Mouse (Mus musculus): ENCODE data around the gene Chad.

Gene Chad

DNA sequence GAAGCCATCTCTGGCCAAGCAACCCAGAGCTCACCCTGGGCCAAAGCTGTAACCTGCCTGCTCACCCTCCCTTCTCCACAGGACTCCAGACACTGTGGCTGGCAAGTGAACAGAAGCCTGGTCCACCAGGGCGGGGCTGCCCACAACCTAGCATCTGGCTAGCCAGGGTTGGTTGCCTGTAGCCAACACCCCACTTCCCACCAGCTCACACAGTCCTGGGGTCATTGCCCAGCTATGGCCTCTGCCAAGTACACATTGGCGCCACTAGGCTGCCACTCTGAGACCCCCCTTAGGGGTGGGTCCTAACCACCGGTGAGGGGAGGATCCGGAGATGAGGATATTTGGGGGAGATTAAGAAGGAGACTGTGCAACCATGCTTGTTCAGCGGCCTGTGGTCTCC lies 1.0 kb upstream of the Chad start:
- intact Hi-C loops (cut with DNase I) = no loop called here

DNA sequence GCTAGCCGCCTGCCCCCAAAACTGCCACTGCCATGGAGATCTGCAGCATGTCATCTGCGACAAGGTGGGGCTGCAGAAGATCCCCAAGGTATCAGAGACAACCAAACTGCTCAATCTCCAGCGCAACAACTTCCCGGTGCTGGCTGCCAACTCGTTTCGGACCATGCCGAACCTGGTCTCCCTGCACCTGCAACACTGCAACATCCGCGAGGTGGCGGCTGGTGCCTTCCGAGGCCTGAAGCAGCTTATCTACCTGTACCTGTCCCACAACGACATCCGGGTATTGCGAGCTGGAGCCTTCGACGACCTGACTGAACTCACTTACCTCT lies 268 bp downstream of the Chad start:
- intact Hi-C loops (cut with DNase I) = no loop called here

DNA sequence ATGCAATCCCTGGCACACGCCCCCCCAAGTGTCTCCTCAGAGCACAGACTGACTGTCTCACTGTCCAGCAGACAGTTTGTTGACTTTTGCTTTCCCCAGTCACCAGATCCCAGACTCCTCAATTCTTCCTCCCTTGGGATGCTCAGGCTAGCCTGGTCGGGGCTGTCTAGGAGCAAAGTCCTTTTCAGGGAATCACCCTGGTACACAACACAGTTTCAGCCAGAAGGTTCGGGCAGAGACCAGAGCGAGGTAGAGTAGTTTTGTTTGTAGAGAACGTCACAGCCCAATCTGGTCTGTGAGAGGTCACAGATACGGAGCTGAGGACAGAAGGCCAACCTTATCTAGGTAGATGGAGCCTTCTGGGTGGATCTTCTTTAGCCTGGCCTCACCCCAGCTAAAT lies 1.7 kb downstream of the Chad start:
- intact Hi-C loops (cut with DNase I) = no loop called here

DNA sequence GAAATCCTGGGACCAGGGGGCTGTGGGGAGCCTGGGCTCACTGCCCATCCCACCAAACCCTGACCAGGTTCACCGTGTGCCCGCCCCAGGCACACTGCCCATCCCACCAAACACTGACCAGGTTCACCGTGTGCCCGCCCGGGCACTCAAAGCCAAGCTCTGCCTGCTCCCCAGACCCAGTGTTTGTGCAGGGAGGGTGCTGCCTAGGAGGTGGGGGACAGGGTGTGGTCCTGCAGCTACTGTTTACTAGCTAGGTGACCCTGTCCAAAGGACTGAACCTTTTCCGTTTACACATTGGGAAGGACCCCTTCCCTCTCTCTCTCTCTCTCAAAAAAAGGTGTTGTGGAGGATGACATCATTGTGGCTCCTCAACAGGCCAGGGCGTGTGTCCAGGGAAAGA lies 2.5 kb downstream of the Chad start:
- intact Hi-C loops (cut with DNase I) = no loop called here

DNA sequence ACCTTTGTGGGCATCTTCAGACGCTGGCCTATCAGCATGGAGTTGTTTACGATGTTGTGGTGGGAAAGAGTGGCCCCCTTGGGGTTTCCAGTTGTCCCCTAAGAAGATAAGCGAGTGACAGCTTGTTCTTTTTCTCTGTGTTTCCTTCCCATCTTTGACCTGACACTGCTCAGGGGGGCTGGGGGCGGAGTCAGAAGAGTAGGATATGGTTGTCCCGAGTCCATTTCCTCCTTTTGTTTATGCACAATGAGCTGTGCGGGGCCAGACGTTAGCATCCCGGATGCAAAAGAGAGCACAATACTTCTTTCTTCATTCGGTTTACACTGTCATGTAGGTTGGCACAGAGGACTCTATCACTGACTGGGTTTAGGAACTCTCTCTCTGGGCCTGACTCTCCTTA lies 5.8 kb downstream of the Chad start:
- intact Hi-C loops (cut with DNase I) = no loop called here

DNA sequence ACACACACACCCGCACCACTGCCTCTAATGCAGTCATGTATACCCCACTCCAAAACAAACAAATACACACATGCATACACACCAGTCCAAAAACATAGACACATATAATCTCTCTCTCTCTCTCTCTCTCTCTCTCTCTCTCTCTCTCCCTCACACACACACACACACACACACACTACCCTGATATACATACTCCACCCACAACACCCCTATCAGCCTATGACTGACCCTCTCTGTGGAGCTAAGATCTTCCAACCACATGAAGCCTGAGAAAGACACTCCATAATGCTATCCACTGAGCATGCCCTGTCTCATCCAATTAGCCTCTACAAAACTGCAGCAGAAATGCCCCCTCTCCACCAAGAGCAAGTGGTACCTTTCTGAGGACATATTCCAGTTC lies 7.0 kb downstream of the Chad start:
- intact Hi-C loops (cut with DNase I) = no loop called here

DNA sequence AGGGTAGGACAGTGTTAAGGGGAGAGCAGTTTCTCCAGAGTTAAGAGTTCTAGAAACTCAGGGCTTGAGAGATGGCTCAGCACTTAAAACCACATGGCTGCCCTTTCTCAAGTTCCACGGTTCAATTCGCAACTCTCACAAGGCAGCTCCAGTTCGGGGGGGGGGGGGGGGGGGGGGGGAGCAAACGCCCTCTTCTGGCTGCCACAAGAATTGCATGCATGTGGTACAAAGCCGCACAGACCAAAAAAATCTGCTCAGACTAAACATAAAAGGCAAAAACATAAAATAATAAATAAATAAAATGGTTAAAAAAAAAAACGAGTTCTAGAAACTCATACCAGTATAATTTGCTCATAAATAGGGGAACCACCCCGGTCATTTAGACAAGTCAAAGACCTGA lies 9.7 kb downstream of the Chad start:
- intact Hi-C loops (cut with DNase I) = no loop called here

DNA sequence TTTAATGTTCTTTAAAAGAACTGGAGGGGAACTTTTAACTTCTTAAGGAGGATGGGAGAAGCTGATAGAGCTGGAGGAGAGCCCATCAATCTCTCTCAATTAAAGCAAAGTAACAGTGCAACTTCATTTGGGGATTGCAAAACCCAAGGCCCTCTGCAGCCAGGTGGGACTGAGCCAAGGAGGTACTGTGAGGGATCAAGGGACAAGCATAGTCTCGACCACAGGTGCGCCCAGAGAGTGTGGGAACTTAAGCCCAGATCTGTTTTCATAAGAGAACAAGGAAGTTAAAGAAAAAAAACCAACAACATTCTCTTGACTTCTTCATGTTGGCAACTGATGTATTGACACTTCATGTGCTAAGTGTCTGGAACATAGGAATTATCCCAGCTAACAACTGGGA lies 10.2 kb downstream of the Chad start:
- intact Hi-C loops (cut with DNase I) = no loop called here

DNA sequence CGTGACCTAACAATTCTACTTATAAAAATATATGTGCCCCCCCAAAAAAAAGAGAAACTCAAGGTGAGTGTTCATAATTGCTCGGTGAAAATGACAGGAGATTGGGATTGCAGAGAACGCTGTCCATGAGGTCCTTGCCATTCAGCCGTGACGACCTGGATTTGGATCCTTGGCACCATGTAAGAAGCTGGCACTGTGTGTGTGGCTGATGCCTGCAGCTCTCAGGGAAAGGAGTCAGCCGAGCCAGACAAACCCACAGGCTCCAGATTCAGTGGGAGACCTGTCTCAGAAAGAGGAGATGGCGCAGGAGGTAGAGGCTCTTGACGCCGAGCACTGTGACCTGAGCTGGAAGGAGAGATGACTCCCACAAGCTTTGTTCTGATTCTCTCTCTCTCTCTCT lies 11.5 kb downstream of the Chad start:
- intact Hi-C loops (cut with DNase I) = no loop called here

DNA sequence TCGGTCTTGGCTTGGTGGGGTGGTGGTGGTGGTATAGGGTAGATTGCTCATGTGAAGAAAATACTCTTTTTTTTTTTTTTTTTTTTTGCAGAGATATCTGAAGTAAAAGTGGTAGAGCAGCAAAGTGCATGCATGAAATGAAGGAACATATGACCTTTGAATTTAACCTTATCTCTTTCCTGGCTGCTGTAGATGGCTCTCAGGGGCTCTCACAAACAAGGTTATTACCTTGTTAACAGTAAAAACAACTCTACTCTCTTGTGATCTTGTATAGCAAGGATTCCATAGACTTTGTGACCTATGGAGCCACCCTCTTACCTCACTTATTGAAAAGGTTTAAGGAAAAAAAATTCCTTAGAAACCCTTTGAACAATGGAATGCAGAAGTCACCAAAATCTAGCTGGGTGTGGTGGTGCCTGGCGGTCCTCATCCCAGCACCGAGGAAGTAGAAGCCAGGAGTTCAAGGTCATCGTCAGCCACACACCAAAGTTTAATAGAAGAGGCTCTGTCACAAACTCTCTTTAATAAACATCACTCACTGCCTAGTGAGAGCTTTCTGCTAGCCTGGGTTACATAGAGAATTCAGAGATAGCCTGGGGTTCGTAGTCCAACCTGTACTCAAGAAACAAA lies 15.4 kb downstream of the Chad start:
- intact Hi-C loops (cut with DNase I) = no loop called here

DNA sequence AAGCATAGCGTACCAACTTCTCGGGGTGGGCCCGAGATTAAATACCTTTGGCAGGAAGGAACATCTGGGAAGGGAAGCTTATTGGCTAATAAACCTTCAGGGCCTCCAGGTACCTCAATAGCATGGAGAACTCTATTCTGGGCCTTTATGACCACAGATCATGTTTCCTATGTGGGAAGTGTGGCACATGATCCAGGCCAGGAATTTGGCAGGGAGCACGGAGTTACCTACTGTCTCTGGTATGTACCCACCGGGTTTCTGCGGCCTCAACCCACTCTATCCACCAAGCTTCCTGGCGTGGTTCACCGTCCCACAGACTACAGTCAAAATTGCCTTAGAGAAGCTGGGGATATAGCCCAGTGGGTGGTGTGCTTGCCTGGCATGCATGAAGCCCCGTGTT lies 20.2 kb downstream of the Chad start:
- intact Hi-C loops (cut with DNase I) = no loop called here

DNA sequence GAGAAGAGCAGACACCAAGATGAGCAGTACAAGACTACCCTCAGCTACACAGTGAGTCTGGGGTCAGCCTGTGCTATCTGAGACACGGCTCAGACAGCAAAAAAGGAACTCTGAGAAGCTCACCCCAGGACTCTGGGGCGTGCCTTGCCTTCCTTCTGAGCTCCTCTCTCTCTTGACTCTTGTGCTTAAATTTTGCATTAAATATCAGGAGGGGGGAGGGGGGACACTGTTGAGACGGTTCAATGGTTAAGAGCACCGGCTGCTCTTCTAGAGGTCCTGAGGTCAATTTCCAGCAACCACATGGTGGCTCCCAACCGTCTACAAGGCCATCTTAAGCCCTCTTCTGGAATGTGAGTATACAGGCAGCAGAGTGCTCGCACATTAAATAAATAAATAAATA lies 22.7 kb downstream of the Chad start:
- intact Hi-C loops (cut with DNase I) = no loop called here

DNA sequence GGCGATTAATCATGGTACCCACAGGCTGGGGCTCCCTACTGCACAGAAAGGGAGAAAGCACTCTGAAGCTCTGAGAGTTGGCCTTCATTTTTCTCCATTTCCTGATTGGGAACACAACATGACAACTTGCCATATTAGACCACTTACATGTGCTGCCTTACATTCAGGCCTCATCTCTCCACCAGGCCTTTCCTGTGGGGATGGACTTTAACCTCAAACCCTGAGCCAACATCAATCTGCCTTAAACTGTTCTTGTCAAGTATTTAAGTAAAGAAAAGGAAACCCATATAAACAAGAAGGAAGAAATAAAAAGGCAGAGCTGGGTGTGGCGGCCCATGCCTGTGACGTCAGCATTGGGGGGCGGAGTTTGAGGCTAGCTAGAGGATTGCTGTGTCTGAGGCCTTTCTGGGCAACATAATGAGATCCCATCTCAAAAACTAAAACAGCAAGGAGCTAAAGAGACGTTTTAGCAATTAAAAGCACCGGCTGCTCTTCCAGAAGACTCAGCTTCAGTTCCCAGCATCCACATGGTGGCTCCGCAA lies 31.5 kb downstream of the Chad start:
- intact Hi-C loops (cut with DNase I) = no loop called here

DNA sequence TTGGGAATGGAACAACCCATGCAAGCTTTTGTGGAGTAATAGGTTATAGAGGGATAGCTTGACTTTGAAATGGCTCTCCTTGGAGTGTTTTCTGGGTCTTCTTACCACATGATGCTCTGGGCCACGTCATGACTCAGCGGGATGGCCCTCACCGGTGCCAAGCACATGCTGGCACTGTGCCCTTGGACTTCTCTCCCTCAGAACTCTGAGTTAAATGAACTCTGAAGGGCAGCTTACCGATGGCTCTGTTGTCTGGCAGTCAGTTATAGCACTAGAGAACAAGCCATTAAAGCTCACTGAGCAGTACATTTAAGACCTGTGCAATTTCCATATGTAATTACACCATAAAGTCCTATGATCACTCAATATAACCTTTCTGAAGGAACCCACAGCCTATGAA lies 32.5 kb downstream of the Chad start:
- intact Hi-C loops (cut with DNase I) = no loop called here

DNA sequence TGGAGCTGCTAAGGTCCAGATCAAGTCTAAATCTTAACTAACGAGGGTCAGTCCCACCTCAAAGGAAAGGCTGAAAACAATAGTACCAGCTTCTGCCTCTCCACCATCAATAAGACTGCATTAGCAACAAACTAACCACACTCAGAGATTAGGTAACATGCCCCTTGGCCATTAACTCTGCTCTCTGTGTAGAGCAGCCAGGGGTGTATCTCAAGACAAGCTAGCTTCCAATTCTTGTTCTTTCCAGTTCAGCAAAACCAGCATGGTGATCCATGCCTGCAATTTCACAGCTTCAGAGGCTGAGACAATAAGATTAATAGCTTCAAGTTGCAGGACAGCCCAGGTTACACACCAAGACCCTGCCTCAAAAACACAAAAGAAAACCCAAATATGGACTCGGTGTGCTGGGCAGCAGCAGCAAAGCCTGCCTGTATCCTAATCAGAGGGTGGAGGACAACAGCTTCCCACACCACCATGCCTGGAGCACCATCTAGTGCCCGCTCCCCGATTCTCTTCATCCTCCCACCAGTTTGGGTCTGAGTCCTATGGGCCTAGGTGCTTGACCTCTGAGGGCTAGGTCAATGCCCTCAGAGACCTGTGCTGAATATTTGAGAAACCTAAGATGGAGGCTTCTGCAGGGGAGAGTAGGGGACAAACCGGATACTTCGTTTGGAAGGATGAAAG lies 33.7 kb downstream of the Chad start:
- intact Hi-C loops (cut with DNase I) = no loop called here

DNA sequence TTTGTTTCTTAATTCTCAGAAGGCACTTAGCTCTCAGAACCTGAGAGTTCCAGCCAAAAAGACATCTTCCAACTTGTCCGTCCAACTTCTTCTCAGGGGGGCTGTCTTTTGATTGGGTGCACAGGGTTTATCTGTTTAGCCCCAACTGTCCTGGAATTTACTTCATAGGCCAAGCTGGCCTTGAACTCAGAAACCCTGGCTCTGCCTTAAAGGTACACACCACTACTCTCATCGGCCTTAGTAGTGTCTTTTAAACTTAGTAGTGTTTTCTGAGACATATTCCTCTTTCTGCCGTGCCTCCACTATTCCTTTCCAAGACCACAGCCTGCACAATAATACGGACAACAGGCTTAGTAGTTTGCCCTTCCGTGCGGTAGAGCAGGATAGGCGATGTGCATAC lies 35.6 kb downstream of the Chad start:
- intact Hi-C loops (cut with DNase I) = no loop called here

DNA sequence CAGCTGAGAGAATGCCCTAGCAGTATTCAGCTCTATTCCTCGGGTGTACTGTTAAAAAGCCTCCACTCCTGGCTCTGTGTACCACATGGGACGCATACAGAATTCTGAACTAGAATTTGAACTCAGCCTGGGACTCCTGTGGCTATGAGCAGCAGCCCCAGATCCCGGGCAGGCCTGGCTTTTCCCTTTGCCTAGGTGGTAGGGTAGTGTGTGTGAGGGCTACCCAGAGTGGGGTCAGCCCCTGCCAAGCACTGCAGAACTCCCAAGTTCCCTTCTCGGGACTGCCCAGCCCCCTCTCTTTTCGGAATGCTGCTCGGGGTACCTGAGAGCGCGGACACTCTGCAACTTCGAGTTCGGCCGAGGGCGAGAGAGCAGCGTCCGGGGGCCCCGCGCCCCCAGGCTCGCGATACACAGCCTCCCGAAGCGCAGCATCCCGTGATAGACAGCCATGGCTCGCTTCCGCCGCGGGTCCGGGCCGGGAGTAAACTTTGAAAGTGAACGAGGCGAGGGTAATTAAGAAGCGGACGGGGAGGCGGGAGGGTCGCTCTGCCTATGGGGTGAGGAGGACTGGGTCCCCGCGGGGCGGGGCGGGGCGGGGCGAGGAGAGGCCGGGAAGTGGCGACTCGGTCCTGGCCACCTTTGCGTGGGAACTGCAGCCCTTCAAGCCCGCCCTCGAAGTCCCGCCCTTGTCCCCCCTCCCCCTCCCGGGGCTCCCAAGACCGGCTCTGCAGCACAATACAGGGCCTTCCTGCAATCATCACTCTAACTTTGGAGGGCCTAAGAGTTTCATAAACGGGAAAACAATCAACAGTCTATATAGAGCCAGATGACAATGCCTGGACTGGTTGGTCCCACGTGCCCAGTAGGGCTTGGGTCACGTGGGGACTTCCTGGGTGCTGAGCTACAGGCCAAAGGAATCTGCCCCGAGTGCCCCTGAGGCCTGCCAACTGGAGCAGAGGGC lies 36.8 kb downstream of the Chad start, which contains the start of gene Acsf2:
Gene Acsf2 (minus strand): TSS at position 551 of the 961 bp plus-strand sequence.
- intact Hi-C loops (cut with DNase I) = no loop called here

DNA sequence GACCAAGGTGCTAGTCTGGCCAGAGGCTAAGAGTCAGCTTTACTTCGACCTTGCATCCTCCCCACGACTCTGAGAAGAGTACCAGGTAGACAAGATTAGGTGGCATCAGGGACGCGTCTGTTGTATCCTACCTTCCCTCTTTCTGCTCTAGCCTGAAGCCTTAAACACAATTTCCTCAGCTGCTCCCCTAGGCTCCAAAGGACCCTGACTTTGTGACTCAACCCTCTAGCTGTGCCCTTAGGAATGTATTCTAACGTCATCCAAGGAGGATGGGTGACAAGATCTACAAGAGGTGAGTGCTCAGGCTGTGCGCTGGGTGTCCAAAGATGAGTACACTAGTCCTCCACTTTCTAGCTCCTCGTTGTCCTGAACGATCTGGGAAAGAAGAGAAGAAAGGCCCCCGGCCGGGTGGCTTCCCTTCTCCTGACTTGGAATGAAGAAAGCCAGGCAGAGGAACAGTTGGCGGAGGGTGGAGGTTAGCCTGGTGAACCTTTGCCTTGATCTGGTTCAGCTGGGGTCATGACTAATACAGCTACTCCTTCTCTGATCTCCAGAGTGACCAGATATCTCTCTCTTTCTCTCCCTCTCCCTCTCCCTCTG lies 37.6 kb downstream of the Chad start:
- intact Hi-C loops (cut with DNase I) = no loop called here

DNA sequence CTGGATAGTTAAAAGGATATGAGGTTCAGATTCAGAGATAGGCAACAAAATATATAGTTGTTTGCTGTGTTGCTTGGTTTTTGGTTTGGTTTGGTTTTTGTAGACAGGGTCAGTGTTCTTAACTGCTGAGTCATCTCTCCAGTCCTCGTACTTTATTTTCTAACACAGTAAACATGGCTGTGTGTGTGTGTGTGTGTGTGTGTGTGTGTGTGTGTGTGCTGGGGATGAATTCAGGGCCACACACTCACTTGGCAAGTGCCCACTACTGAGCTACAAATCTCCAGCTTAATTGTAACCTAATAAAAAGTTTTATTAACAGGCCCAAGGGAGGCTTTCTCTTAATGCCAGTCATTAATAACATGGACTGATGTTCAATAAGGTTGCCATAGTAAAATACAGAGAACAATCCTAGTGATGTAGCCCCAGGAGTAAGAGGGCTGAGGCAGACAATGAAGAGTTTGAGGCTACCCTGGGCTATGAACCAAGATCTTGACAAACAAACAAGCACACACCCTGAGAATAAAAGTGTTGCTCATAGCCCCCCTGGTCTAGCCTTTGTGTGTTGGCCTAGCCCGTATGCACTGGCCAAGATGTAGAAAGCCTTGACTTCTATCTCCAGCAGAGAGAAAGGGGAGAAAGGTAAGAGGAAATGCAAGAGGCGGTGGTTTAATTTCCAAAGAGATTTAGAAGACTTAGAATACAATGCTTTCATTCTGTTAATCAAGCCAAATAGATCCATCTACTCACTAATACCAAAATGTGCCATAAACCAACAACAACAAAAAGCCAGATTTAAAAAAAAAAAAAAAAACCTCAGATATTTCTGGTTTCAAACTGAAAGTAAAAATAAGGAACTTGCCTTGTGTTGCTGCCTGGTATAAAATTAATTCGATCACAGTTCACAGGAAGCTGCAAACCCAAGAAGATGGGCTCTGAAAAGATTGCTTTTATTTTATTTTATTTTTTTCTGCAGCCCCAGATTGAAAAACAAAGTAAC lies 46.2 kb downstream of the Chad start:
- intact Hi-C loops (cut with DNase I) = no loop called here

DNA sequence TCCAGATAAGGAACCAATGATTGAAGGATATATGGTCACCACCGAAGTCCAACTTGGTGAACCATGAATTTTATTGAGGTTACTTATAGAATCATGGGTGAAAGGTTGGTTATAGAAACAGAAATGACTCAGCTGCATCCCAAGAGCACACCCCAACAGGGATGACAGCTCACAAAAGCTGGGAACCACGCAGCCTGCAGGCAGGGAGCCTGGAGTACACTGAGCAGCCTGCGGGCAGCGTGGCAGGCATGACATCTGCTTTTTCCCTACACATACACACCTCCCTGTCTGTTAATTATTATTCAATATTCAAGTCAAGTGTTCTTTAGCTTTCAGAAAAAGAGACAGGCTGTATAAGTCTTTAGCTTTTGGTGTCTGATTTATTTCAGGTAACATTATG lies 49.8 kb downstream of the Chad start:
- intact Hi-C loops (cut with DNase I) = no loop called here

DNA sequence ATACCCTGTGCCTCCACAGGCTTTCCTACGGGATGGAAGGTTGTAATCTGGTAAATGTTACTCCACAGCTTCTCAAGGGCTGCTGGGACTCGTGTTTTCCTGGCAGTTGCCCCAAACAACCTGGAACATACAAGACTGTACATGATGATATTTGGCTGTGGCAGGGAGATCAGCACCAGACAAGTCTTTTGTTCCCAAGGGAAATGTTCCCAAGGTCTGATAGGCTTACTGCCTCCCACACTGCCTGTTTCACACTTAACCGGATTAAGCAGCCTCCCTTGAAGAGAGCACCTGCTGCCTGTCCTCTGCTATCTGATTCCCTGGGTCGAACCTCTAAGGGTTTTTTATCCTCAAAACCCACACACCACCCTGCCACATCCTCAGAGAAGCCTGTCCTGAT lies 50.6 kb downstream of the Chad start:
- intact Hi-C loops (cut with DNase I) = no loop called here
